In genomic region chr2:35660953-35661374, GRCm38 (mm10) we compare ENCODE assay signal across 8 mouse cellular contexts.
DNase-seq lines count a peak whose midpoint lies in the region; ATAC-seq lines count a peak whose summit lies in the region.

No protein-coding gene starts in this region.

- H3K4me2 ChIP-seq in limb, embryonic 15.5 days = peak overlapping the region; percentile 85
- peak overlapping the region; percentile 71 for H3K4me2 ChIP-seq in midbrain, embryonic 16.5 days (ENCODE audit: low read length)
- H3K4me2 ChIP-seq in stomach, embryonic 14.5 days (replicated peaks; ENCODE audit: low read depth, low read length) = peak overlapping the region; percentile 96

- peak; percentile 84 for DNase-seq in Muller cell, postnatal 12 days (ENCODE audit: inconsistent ontology term)
- peak; percentile 83 for DNase-seq in gastrocnemius, postnatal 14 days
- DNase-seq in kidney, adult 18-20 months = peak; percentile 70
- no peak for DNase-seq in cerebellum, adult 9-10 months

- peak; percentile 56 for ATAC-seq in limb, embryonic 15.5 days (ENCODE audit: insufficient number of reproducible peaks, low FRiP score, low TSS enrichment, low read depth)
- ATAC-seq in midbrain, embryonic 16.5 days = peak; percentile 69
- peak; percentile 75 for ATAC-seq in stomach, embryonic 14.5 days (ENCODE audit: insufficient number of reproducible peaks, insufficient read depth, low FRiP score, low read depth)

- H3K4me3 ChIP-seq in brown adipose tissue, adult 24 weeks (ENCODE audit: insufficient read depth, low read depth, low read length) = peak overlapping the region; percentile 22; the same call in 1 of the 2 replicates
- peak overlapping the region; percentile 71 for H3K4me3 ChIP-seq in limb, embryonic 15.5 days
- H3K4me3 ChIP-seq in midbrain, embryonic 16.5 days (ENCODE audit: low read depth, low read length) = peak overlapping the region; percentile 96
- peak overlapping the region; percentile 86 for H3K4me3 ChIP-seq in stomach, embryonic 14.5 days (ENCODE audit: low read depth, low read length)

- H3K4me1 ChIP-seq in brown adipose tissue, adult 24 weeks (ENCODE audit: control insufficient read depth, insufficient read depth, insufficient read length, low read length) = peaks cover 32% of the 10 kb centered on the region
- H3K4me1 ChIP-seq in limb, embryonic 15.5 days = peaks cover 60% of the 10 kb centered on the region
- peaks cover 25% of the 10 kb centered on the region for H3K4me1 ChIP-seq in midbrain, embryonic 16.5 days (ENCODE audit: control insufficient read depth, insufficient read depth, low read length)
- peaks cover 24% of the 10 kb centered on the region for H3K4me1 ChIP-seq in stomach, embryonic 14.5 days (ENCODE audit: control insufficient read depth, insufficient read depth, low read length)

- H3K36me3 ChIP-seq in limb, embryonic 15.5 days = no peaks in the 10 kb centered on the region
- no peaks in the 10 kb centered on the region for H3K36me3 ChIP-seq in midbrain, embryonic 16.5 days (ENCODE audit: control insufficient read depth, insufficient read depth, low read length)
- H3K36me3 ChIP-seq in stomach, embryonic 14.5 days (ENCODE audit: control insufficient read depth, insufficient read depth, low read length) = peaks cover 3% of the 10 kb centered on the region; the same call in 1 of the 2 replicates

- H3K9me3 ChIP-seq in limb, embryonic 15.5 days = no peaks in the 10 kb centered on the region
- H3K9me3 ChIP-seq in midbrain, embryonic 16.5 days (replicated peaks; ENCODE audit: control insufficient read depth, low read length, poor library complexity, severe bottlenecking) = no peaks in the 10 kb centered on the region
- no peaks in the 10 kb centered on the region for H3K9me3 ChIP-seq in stomach, embryonic 14.5 days (ENCODE audit: control insufficient read depth, low read depth, low read length)

- H3K27ac ChIP-seq in brown adipose tissue, adult 24 weeks (replicated peaks; ENCODE audit: low read depth, low read length) = no peak overlapping the region
- peak overlapping the region; percentile 78; the same call in 1 of the 2 replicates for H3K27ac ChIP-seq in limb, embryonic 15.5 days
- peak overlapping the region; percentile 91 for H3K27ac ChIP-seq in midbrain, embryonic 16.5 days (ENCODE audit: low read length)
- H3K27ac ChIP-seq in stomach, embryonic 14.5 days (ENCODE audit: low read length) = no peak overlapping the region

- no peaks in the 10 kb centered on the region for H3K27me3 ChIP-seq in limb, embryonic 15.5 days
- H3K27me3 ChIP-seq in midbrain, embryonic 16.5 days (ENCODE audit: control insufficient read depth, insufficient read depth, low read depth, low read length) = no peaks in the 10 kb centered on the region
- no peaks in the 10 kb centered on the region for H3K27me3 ChIP-seq in stomach, embryonic 14.5 days (ENCODE audit: control insufficient read depth, insufficient read depth, low read length)

- peak overlapping the region; percentile 84; the same call in 1 of the 2 replicates for H3K9ac ChIP-seq in limb, embryonic 15.5 days
- H3K9ac ChIP-seq in midbrain, embryonic 16.5 days (ENCODE audit: low read depth, low read length) = peak overlapping the region; percentile 98
- peak overlapping the region; percentile 94 for H3K9ac ChIP-seq in stomach, embryonic 14.5 days (replicated peaks; ENCODE audit: low read depth, low read length)

- WGBS in limb, embryonic 15.5 days = 2% methylated on average over 11 of the region's 47 CpGs
- WGBS in midbrain, embryonic 16.5 days = under 1% methylated on average over 8 of the region's 47 CpGs
- WGBS in stomach, embryonic 14.5 days = 2% methylated on average over 21 of the region's 47 CpGs

- intact Hi-C loops in gastrocnemius, postnatal 14 days (cut with DNase I; ENCODE audit: low total_unique reads) = no loop called here

Comparison
In these comparisons a context has a peak if more than half of its experiments do, and no peak if none do; other contexts are left out.
1. H3K27ac ChIP-seq: peak in limb, embryonic 15.5 days (single experiment) and midbrain, embryonic 16.5 days (single experiment); none in brown adipose tissue, adult 24 weeks (single experiment) and stomach, embryonic 14.5 days (single experiment).
2. H3K4me3 ChIP-seq: peak in every context shown above with its lines; median percentile 96 in midbrain, embryonic 16.5 days; 86 in stomach, embryonic 14.5 days; 71 in limb, embryonic 15.5 days; 22 in brown adipose tissue, adult 24 weeks.
3. Peak in every context shown above with its lines, with median percentiles within 50 percentile points of each other: ATAC-seq, H3K4me2 ChIP-seq and H3K9ac ChIP-seq.